Mouse (Mus musculus): ENCODE results near the gene Scnn1a. TPM values are rescaled to one million over a fixed set of nuclear protein-coding genes. Genes with fewer than 3 reads are reported as not detected.

The Scnn1a gene
- polyA plus RNA-seq, 1 experiment from 2014 or later, result 0.20 TPM

- peaks cover 22% of the 10 kb centered on the region for H3K4me1 ChIP-seq
- DNase-seq (ENCODE audit: extremely low spot score, low spot score), result peak; percentile 80
- peak overlapping the region; percentile 67 for H3K4me3 ChIP-seq
- peaks cover 11% of the 10 kb centered on the region for H3K27me3 ChIP-seq (ENCODE audit: poor library complexity, severe bottlenecking)
- H3K9me3 ChIP-seq, result no peaks in the 10 kb centered on the region
- peak overlapping the region; percentile 82 for H3K27ac ChIP-seq
- H3K36me3 ChIP-seq (replicated peaks), result no peaks in the 10 kb centered on the region
- WGBS, result under 1% methylated on average over 39 of the region's 39 CpGs
Measured at GRCm38 (mm10) chr6:125330626-125331326, 10.3 kb downstream of the Scnn1a start.

- Histone ChIP-seq H3K27me3 (ENCODE audit: poor library complexity, severe bottlenecking) (peaks cover 11% of the 10 kb centered on the region), H3K4me3 (no peak overlapping the region), H3K36me3 (replicated peaks) (no peaks in the 10 kb centered on the region), H3K9me3 (no peaks in the 10 kb centered on the region), H3K27ac (no peak overlapping the region), H3K4me1 (peaks cover 22% of the 10 kb centered on the region)
- 78% methylated on average over 14 of the region's 14 CpGs for WGBS
- DNase-seq (ENCODE audit: extremely low spot score, low spot score), result no peak
Measured at GRCm38 (mm10) chr6:125333112-125333899, 12.8 kb downstream of the Scnn1a start.

GRCm38 (mm10) chr6:125334356-125334755, 13.9 kb downstream of the Scnn1a start:
- Histone ChIP-seq H3K27me3 (ENCODE audit: poor library complexity, severe bottlenecking) (peaks cover 11% of the 10 kb centered on the region), H3K4me1 (peaks cover 22% of the 10 kb centered on the region), H3K4me3 (no peak overlapping the region), H3K9me3 (no peaks in the 10 kb centered on the region), H3K27ac (no peak overlapping the region), H3K36me3 (replicated peaks) (no peaks in the 10 kb centered on the region)
- no peak for DNase-seq (ENCODE audit: extremely low spot score, low spot score)
- WGBS, result 59% methylated on average over 2 of the region's 2 CpGs

GRCm38 (mm10) chr6:125338791-125339660, 18.6 kb downstream of the Scnn1a start:
- Histone ChIP-seq H3K4me1 (peaks cover 45% of the 10 kb centered on the region), H3K27me3 (ENCODE audit: poor library complexity, severe bottlenecking) (peaks cover 7% of the 10 kb centered on the region; the same call in 1 of the 2 replicates), H3K36me3 (replicated peaks) (no peaks in the 10 kb centered on the region), H3K27ac (0 out of 2 replicates have a peak overlapping the region, but pooled peaks have one; percentile 21), H3K4me3 (no peak overlapping the region), H3K9me3 (no peaks in the 10 kb centered on the region)
- WGBS, result 81% methylated on average over 9 of the region's 9 CpGs
- DNase-seq (ENCODE audit: extremely low spot score, low spot score), result no peak

GRCm38 (mm10) chr6:125340244-125340643, 19.8 kb downstream of the Scnn1a start:
- 70% methylated on average over 5 of the region's 5 CpGs for WGBS
- Histone ChIP-seq H3K27me3 (ENCODE audit: poor library complexity, severe bottlenecking) (peaks cover 7% of the 10 kb centered on the region; the same call in 1 of the 2 replicates), H3K9me3 (no peaks in the 10 kb centered on the region), H3K27ac (peak overlapping the region; percentile 65), H3K4me1 (peaks cover 45% of the 10 kb centered on the region), H3K4me3 (no peak overlapping the region; the same call in 1 of the 2 replicates), H3K36me3 (replicated peaks) (no peaks in the 10 kb centered on the region)
- DNase-seq (ENCODE audit: extremely low spot score, low spot score), result no peak

- Histone ChIP-seq H3K4me1 (peaks cover 45% of the 10 kb centered on the region), H3K27me3 (ENCODE audit: poor library complexity, severe bottlenecking) (peaks cover 7% of the 10 kb centered on the region), H3K36me3 (replicated peaks) (no peaks in the 10 kb centered on the region), H3K4me3 (no peak overlapping the region), H3K9me3 (no peaks in the 10 kb centered on the region), H3K27ac (no peak overlapping the region)
- no peak for DNase-seq (ENCODE audit: extremely low spot score, low spot score)
- 70% methylated on average over 3 of the region's 3 CpGs for WGBS
Measured at GRCm38 (mm10) chr6:125342198-125342597, 21.7 kb downstream of the Scnn1a start.

- Histone ChIP-seq H3K27ac (0 out of 2 replicates have a peak overlapping the region, but pooled peaks have one; percentile 16), H3K4me1 (peaks cover 55% of the 10 kb centered on the region), H3K36me3 (replicated peaks) (no peaks in the 10 kb centered on the region), H3K27me3 (ENCODE audit: poor library complexity, severe bottlenecking) (peaks cover 26% of the 10 kb centered on the region), H3K9me3 (no peaks in the 10 kb centered on the region), H3K4me3 (no peak overlapping the region)
- DNase-seq (ENCODE audit: extremely low spot score, low spot score), result no peak
- 38% methylated on average over 8 of the region's 8 CpGs for WGBS
Measured at GRCm38 (mm10) chr6:125344084-125344483, 23.6 kb downstream of the Scnn1a start.

- Histone ChIP-seq H3K27me3 (ENCODE audit: poor library complexity, severe bottlenecking) (peaks cover 29% of the 10 kb centered on the region), H3K9me3 (no peaks in the 10 kb centered on the region), H3K36me3 (replicated peaks) (no peaks in the 10 kb centered on the region), H3K27ac (no peak overlapping the region), H3K4me3 (no peak overlapping the region), H3K4me1 (peaks cover 63% of the 10 kb centered on the region)
- 64% methylated on average over 4 of the region's 4 CpGs for WGBS
- DNase-seq (ENCODE audit: extremely low spot score, low spot score), result no peak
Measured at GRCm38 (mm10) chr6:125344866-125345265, 24.4 kb downstream of the Scnn1a start.

GRCm38 (mm10) chr6:125345625-125346024, 25.2 kb downstream of the Scnn1a start:
- H3K27me3 ChIP-seq (ENCODE audit: poor library complexity, severe bottlenecking), result peaks cover 36% of the 10 kb centered on the region
- H3K9me3 ChIP-seq, result no peaks in the 10 kb centered on the region

GRCm38 (mm10) chr6:125346029-125346428, 25.6 kb downstream of the Scnn1a start:
- H3K27ac ChIP-seq, result no peak overlapping the region
- H3K9me3 ChIP-seq, result no peaks in the 10 kb centered on the region
- peaks cover 40% of the 10 kb centered on the region for H3K27me3 ChIP-seq (ENCODE audit: poor library complexity, severe bottlenecking)
- no peak for DNase-seq (ENCODE audit: extremely low spot score, low spot score)
- H3K4me3 ChIP-seq, result no peak overlapping the region
- WGBS, result 66% methylated on average over 2 of the region's 2 CpGs
- no peaks in the 10 kb centered on the region for H3K36me3 ChIP-seq (replicated peaks)
- H3K4me1 ChIP-seq, result peaks cover 63% of the 10 kb centered on the region

More at GRCm38 (mm10) chr6:125345625-125346024, 25.2 kb downstream of the Scnn1a start:
- WGBS, result 71% methylated on average over 1 of the region's 1 CpGs
- Histone ChIP-seq H3K27ac (no peak overlapping the region), H3K36me3 (replicated peaks) (no peaks in the 10 kb centered on the region), H3K4me1 (peaks cover 63% of the 10 kb centered on the region), H3K4me3 (no peak overlapping the region)
- no peak for DNase-seq (ENCODE audit: extremely low spot score, low spot score)

GRCm38 (mm10) chr6:125348721-125349574, 28.5 kb downstream of the Scnn1a start, which contains the start of gene Tnfrsf1a:
TSS of gene Tnfrsf1a (plus strand) at chr6:125349362.
- peaks cover 59% of the 10 kb centered on the region for H3K4me1 ChIP-seq
- 3% methylated on average over 22 of the region's 22 CpGs for WGBS

More at GRCm38 (mm10) chr6:125348721-125349574, 28.5 kb downstream of the Scnn1a start, which contains the start of gene Tnfrsf1a:
- Histone ChIP-seq H3K27ac (peak within 1 kb of the TSS; percentile 83), H3K27me3 (ENCODE audit: poor library complexity, severe bottlenecking) (peaks cover 57% of the 10 kb centered on the region), H3K36me3 (replicated peaks) (no peaks in the 10 kb centered on the region), H3K4me3 (peak within 1 kb of the TSS; percentile 69), H3K9me3 (no peaks in the 10 kb centered on the region)
- DNase-seq (ENCODE audit: extremely low spot score, low spot score), result no peak
